Mouse (Mus musculus): ENCODE measurements around the gene Ptprt. TPM values are rescaled to one million over a fixed set of nuclear protein-coding genes. Genes with fewer than 3 reads are reported as not detected.

Ptprt gene
- total and polyA plus RNA-seq, 3 experiments = 0.76 TPM; not detected in 2

DNA sequence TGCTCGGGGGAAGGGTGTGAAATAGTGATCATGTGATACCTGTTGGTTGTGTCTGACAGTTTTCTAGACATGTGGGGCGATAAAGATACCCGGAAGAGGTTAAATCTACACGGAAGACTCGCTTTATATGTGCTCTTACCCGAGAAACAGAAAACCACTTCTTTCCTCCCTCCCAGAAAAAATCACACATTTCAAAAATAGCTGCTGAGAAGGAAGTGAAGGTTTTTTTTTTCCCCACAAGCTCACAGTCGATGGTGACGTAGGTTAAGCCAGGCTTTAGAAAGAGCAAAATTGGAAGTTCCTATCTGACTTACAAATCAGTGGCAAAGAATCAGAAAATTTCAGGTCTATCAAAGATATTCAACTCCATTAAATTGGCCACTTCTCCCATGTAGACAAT lies 965.1 kb downstream of the Ptprt start:
- Histone ChIP-seq H3K4me3 (replicated peaks in 1 of 3; ENCODE audit: low read depth in 2 of 3, low read length in 2 of 3, poor library complexity in 1 of 3) (no peak overlapping the region), H3K79me2 (replicated peaks; ENCODE audit: control insufficient read depth, extremely low read depth, insufficient read depth, poor library complexity, severe bottlenecking) (no peaks in the 10 kb centered on the region), H3K27me3 (replicated peaks) (no peaks in the 10 kb centered on the region), H3K4me2 (ENCODE audit: insufficient read depth, low read depth, poor library complexity, severe bottlenecking) (no peak overlapping the region), H3K27ac (ENCODE audit: insufficient read depth, low read depth) (no peak overlapping the region), H3K36me3 (replicated peaks in 1 of 2; ENCODE audit: control insufficient read depth in 1 of 2, insufficient read depth in 1 of 2, low read length in 1 of 2) (no peaks in the 10 kb centered on the region), H3K9ac (ENCODE audit: insufficient read depth, low read depth) (no peak overlapping the region), H3K4me1 (ENCODE audit: control insufficient read depth in 1 of 2, insufficient read depth in 2 of 2) (no peaks in the 10 kb centered on the region), H3K9me3 (replicated peaks; ENCODE audit: low read length) (peaks cover 53% of the 10 kb centered on the region)
- TF ChIP-seq ETS1 (conservative IDR thresholded peaks at IDR 0.05; ENCODE audit: low read depth, low read length) (no peak), CHD1 (IDR thresholded peaks at IDR 0.05; ENCODE audit: low read depth, low read length) (no peak), NRF1 (IDR thresholded peaks at IDR 0.05; ENCODE audit: low read depth, low read length) (no peak), MAZ (IDR thresholded peaks at IDR 0.05; ENCODE audit: low read depth, low read length) (no peak), USF2 (conservative IDR thresholded peaks at IDR 0.05; ENCODE audit: low read depth, low read length) (no peak), MEF2A (IDR thresholded peaks at IDR 0.05; ENCODE audit: borderline replicate concordance, low read depth, low read length) (no peak), BHLHE40 (IDR thresholded peaks at IDR 0.05; ENCODE audit: low read depth, low read length) (no peak), IRF4 (IDR thresholded peaks at IDR 0.05; ENCODE audit: low read depth, low read length) (no peak), JUN (IDR thresholded peaks at IDR 0.05; ENCODE audit: insufficient read depth, low read depth, low read length) (no peak), USF1 (IDR thresholded peaks at IDR 0.05; ENCODE audit: low read depth, low read length) (no peak), SIN3A (IDR thresholded peaks at IDR 0.05; ENCODE audit: low read length) (no peak), ZMIZ1 (IDR thresholded peaks at IDR 0.05; ENCODE audit: low read depth, low read length) (no peak), ZC3H11A (IDR thresholded peaks at IDR 0.05; ENCODE audit: low read depth, low read length) (no peak), HCFC1 (IDR thresholded peaks at IDR 0.05; ENCODE audit: low read depth, low read length) (no peak)
- in situ Hi-C loops (cut with MboI; ENCODE audit: low pct_ligation_motif_present, low pct_unique_long_range_greater_than_20kb, low sequenced_read_pairs) = no loop called here
- DNase-seq (ENCODE audit: extremely low read depth) = no peak
- dilution Hi-C loops (cut with MboI; ENCODE audit: extremely low pct_ligation_motif_present, extremely low pct_unique_long_range_greater_than_20kb, low sequenced_read_pairs) = no loop called here

DNA sequence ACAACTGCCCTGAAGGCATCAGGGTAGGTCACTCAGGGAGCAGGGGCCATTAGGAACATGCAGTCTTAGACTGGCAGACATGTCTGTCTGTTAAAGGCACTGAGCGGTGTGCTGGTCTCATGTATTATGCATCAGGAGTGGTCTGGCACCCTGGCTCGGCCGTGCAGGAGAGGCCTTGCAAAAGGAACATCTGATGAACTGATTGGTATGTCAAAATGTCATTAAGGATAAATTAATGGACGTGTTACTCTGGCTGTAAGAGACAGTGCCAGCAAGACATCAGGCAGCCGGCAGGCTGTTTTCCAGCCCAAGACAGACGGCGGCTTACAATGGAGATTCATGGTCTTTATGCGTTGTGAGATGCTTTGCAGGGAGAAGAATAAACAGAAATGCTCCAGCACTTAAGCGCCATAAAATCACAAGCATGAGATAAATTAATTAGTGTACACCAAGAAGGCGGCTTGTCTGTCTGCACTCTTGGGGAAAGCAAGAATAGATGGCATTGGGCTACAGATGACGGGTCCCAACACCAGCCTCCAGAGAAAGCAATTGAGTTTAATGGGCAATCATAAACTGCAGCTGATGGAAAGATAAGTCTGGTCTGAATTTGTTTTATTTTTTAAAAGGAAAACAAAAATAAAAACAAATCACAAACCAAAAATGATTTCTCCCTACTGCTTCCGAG lies 992.5 kb downstream of the Ptprt start:
- no peaks in the 10 kb centered on the region for H3K27me3 ChIP-seq (replicated peaks)
- in situ Hi-C loops (cut with MboI; ENCODE audit: low pct_ligation_motif_present, low pct_unique_long_range_greater_than_20kb, low sequenced_read_pairs) = no loop called here
- no peak overlapping the region for H3K9ac ChIP-seq (ENCODE audit: insufficient read depth, low read depth)
- no peak overlapping the region for H3K4me2 ChIP-seq (ENCODE audit: insufficient read depth, low read depth, poor library complexity, severe bottlenecking)
- DNase-seq (ENCODE audit: extremely low read depth) = no peak
- peaks cover 46% of the 10 kb centered on the region for H3K9me3 ChIP-seq (replicated peaks; ENCODE audit: low read length)
- no peaks in the 10 kb centered on the region for H3K4me1 ChIP-seq (ENCODE audit: control insufficient read depth in 1 of 2, insufficient read depth in 2 of 2)
- dilution Hi-C loops (cut with MboI; ENCODE audit: extremely low pct_ligation_motif_present, extremely low pct_unique_long_range_greater_than_20kb, low sequenced_read_pairs) = no loop called here
- no peaks in the 10 kb centered on the region for H3K79me2 ChIP-seq (replicated peaks; ENCODE audit: control insufficient read depth, extremely low read depth, insufficient read depth, poor library complexity, severe bottlenecking)
- TF ChIP-seq RCOR1 (conservative IDR thresholded peaks at IDR 0.05; ENCODE audit: low read depth, low read length) (no peak), MAZ (IDR thresholded peaks at IDR 0.05; ENCODE audit: low read depth, low read length) (no peak)
- H3K27ac ChIP-seq (ENCODE audit: insufficient read depth, low read depth) = no peak overlapping the region
- no peak overlapping the region for H3K4me3 ChIP-seq (replicated peaks in 1 of 3; ENCODE audit: low read depth in 2 of 3, low read length in 2 of 3, poor library complexity in 1 of 3)
- no peaks in the 10 kb centered on the region for H3K36me3 ChIP-seq (replicated peaks in 1 of 2; ENCODE audit: control insufficient read depth in 1 of 2, insufficient read depth in 1 of 2, low read length in 1 of 2)

Data from CH12.LX (cell line).